Mouse (Mus musculus): Measurements from ENCODE around the gene Samm50.

DNA sequence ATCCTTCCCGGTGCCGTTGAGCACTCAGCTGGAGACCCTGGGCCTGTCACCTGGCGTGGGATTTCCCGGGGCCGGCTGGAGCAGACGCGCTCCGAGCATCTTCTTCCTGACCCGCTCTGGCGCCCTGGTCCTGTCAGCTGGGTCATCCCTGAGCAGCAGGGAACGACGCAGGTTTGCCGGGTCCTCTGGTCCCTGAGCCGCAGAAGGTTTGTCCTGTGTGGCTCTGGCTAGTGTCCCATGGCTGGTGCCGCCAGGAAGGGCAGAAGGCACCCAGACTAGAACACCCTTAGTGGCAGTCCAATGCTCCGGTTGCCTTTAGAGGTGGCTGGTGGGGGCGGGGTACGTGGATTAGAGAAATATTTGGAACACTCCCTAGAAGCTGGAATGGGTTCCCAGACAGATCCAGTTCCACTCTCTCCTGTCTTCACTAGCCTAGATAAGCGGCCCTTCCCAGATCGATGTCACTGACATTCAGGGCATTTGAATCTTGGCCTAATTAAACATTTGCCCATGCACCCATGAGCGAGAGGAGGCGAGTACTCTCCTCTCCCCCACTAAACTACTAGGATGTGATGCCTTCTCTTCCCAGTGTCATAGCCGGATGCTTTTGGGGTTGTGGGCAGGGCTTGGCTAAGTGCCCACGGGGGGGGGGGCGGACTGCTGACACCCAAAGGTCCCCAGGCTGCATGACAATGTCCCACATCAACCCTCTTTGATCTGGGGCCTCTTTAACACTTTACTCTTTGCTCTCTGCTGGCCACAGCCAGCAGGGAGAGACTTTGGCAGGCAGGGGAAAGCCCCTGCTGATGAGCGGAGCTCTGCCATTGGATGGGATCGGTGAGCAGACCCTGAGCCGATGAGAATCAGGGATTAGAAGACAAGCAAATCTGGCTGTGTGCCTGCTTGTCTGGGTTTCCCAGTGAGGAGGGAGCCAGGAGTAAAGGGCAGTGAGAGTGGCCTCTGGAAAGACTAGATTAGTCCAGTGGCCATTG is 23.6 kb upstream of the Samm50 start:
- TF ChIP-seq CTCF (IDR thresholded peaks at IDR 0.05) (no peak), EP300 (IDR thresholded peaks at IDR 0.05) (no peak)
